Mouse (Mus musculus): ENCODE results near the gene Tle2.

The Tle2 gene

DNA sequence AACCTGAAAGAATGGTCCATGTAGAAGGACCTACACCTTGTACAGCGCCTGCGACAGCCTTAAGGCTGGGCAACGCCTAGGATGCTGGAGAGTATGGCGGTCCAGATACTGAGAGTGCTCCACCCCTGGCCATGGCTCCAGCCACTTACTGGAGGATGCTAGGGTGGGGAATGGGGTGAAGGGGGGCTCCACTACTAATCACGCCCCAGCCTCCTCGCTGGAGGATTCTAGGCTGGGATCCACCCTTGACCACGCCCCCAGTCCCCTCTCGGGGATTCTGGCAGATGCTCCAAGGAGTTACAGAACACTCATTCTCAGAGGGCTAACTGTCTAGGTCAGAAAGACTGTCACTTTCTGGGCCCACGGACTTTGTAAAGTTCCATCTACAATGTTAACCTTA lies 1.4 kb upstream of the Tle2 start:
- no peak for DNase-seq (ENCODE audit: low spot score in 2 of 2)

- DNase-seq (ENCODE audit: low spot score in 2 of 2) = no peak
Measured at GRCm38 (mm10) chr10:81575208-81575631, 859 bp downstream of the Tle2 start.

DNA sequence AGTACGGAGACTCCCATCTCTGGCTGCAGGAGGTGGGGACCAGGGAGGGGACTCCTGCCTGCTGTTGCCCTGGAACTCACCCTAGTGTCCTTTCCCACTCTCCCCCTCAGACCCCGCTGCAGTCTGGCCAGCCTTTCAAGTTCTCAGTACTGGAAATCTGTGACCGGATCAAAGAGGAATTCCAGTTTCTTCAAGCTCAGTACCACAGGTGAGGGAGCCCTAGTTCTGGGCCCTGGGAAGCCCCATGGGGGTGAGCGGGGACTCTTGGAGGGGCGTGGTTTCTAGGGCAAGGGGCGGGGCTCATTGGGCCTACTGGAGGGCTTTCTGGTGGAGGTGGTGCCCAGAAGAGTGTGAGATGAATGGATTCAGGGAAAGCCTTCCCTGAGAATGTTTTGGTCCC lies 1.3 kb downstream of the Tle2 start:
- DNase-seq (ENCODE audit: low spot score in 2 of 2) = no peak

DNA sequence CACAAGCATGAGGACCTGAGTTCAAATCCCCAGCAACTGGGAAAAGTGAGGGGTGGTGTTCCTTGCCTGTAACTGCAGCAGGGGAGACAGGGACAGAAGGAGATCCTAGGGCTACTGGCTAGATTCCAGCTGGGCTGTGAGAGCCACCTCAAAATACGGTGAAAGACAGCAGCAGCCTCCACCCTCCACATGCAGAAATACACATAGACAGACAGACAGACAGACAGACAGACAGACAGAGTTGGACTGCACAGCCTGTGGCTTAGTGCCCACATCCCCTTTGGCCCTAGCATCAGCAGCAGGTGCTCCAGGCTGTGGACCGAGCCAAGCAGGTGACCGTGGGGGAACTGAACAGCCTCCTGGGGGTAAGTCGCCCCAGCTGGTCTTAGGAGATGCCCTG lies 5.6 kb downstream of the Tle2 start:
- DNase-seq (ENCODE audit: low spot score in 2 of 2) = no peak

- no peak for DNase-seq (ENCODE audit: low spot score in 2 of 2)
Measured at GRCm38 (mm10) chr10:81580441-81581070, 6.2 kb downstream of the Tle2 start.

- DNase-seq (ENCODE audit: low spot score in 2 of 2) = no peak
Measured at GRCm38 (mm10) chr10:81583347-81583746, 9.0 kb downstream of the Tle2 start.

- DNase-seq (ENCODE audit: low spot score in 2 of 2) = no peak
Measured at GRCm38 (mm10) chr10:81588739-81589138, 14.4 kb downstream of the Tle2 start.

DNA sequence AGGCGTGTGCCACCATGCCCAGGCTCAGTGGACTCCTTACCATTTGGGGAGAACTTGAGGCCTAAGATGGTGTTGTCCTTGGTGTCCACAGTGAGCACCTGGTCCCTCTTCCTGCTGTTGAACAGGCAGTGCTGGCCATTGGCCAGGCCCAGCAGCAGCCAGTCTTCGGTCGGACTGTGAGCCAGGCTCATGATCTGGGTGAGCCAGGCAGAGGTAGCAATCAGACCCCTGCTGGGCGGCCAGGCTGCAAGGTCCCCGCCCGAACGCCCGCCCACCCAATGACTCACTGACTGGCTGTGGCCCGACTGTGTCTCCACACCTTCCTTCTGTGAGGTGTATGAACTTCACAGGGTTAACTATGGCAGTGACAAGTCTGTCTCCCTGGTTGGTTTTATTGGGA lies 17.5 kb downstream of the Tle2 start:
- no peak for DNase-seq (ENCODE audit: low spot score in 2 of 2)

DNA sequence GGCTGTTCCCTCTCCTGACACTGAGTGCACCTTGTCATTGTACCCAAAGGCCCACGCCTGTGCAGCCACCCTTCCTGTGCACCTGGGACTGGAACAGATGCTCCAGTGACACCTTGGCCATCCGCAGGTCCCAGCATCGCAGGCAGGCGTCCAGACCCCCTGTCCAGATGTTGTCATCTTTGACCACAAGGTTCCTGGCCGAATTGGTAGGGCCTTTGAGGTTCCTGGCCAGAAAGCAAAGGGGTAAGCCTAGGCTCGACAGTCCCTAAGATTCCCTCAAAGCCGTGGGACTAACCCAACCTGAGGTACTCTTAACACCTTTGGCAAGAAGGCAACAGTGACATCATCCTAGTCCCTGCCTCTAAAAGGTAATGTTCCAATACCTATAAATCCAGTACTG lies 18.3 kb downstream of the Tle2 start:
- no peak for DNase-seq (ENCODE audit: low spot score in 2 of 2)

- DNase-seq (ENCODE audit: low spot score in 2 of 2) = no peak
Measured at GRCm38 (mm10) chr10:81593223-81593622, 18.9 kb downstream of the Tle2 start.

DNA sequence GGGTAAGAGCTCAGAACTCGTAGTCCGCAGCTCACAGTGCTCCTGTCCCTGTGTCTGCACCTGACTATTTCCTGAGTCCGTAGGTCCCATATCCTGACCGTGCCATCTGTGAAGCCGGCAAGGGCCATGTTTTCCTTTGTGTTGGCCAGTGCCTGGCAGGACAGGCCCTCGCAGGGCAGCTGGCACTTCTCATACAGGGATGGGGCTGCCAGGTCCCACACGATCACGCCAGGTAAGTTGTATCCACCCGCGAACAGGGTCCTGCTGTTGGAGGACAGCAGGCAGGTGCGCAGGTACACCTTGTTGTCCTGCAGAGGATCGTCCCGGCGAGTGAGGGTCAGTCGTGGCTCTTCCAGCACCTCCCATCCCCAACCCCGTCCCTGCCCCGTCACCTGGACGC lies 19.6 kb downstream of the Tle2 start:
- DNase-seq (ENCODE audit: low spot score in 2 of 2) = no peak

GRCm38 (mm10) chr10:81595599-81595998 lies 21.2 kb downstream of the Tle2 start:
- DNase-seq (ENCODE audit: low spot score in 2 of 2) = no peak

GRCm38 (mm10) chr10:81596611-81597010 lies 22.2 kb downstream of the Tle2 start:
- DNase-seq (ENCODE audit: low spot score in 2 of 2) = no peak

GRCm38 (mm10) chr10:81597137-81597950 lies 23.0 kb downstream of the Tle2 start:
- DNase-seq (ENCODE audit: low spot score in 2 of 2) = no peak

DNA sequence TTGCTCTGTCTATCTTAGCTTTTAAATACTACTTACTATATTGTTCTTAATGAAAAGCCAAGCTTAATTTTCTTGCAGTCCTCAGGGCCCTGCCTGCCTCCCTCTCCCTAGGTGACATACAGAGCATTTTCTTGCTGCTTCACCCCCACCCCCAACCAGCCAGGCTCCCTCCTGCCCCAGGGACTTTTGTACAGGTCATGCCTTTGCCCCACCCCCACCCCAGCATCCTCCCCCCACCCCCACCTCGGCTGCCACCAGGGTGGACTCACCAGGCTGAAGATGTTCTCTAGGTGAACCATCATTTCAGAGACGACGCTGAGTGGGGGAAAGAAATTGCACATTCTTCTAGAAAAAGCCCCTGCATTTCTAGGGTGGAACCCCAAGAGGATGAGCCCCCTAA lies 24.0 kb downstream of the Tle2 start:
- no peak for DNase-seq (ENCODE audit: low spot score in 2 of 2)

DNA sequence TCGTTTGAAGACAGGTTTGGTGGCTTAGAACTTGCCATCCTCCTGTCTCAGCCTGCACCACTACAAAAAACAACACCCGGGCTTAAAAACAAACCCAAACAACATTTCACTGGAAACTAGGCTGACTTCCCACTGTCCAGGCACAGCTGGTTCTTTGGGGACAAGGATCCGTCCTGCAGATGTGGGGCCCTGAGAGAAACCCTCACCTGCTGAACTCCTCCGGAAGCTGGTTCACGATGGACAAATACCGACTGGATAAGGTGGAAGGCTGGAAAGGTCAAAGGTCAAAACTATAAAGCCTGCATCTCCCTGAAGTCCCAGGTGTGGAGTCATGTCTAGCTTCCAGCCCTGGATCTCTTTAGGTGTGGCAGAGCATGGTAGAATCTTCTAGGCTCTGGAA lies 24.5 kb downstream of the Tle2 start:
- no peak for DNase-seq (ENCODE audit: low spot score in 2 of 2)

- no peak for DNase-seq (ENCODE audit: low spot score in 2 of 2)
Measured at GRCm38 (mm10) chr10:81599630-81600029, 25.3 kb downstream of the Tle2 start.

DNA sequence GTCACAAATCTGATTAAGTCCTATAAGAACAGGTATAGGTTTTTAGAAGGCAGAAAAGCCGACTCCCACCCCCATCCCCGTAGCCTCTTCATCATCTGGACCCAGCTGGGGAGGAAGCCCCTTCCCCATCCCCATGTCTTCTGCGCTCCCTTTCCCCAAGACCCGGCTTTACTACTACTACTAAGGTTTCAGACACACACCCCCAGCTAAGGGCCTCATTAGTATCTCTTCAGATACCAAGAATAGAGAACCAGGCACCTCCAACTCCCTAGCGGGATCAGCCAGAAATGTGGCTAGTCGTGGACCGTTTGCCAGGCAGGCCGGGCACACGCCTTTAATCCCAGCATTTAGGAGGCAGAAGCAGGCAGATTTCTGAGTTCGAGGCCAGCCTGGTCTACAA lies 25.7 kb downstream of the Tle2 start:
- no peak for DNase-seq (ENCODE audit: low spot score in 2 of 2)

GRCm38 (mm10) chr10:81600738-81601203 lies 26.4 kb downstream of the Tle2 start, which contains the start of gene Tle6:
Gene Tle6, minus strand, starts transcription at chr10:81601073.
- peak; percentile 97 for DNase-seq (ENCODE audit: low spot score in 2 of 2)

DNA sequence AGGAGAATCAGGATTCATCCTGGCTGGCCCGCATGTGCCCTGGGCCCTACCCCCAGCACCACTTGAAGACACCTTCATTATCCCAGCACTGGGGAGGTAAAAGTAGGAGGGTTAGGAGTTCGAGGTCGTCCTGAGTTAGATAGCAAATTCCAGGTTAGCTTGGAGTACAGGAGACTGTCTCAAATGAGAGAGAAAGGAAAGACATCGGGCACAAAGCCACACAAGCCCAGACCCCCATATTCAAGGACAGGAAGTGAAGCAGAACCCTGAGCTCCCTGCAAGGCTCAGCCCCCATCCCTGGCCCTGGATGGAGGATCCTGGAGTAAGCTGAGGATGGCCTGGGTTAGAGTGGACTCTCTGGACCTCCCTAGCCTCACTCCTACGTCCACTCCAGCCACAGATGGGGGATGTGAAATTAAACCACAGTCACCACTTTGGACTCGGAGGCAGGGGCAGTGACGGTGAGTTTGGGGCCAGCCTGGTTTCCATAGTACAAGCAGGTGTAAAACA lies 27.1 kb downstream of the Tle2 start:
- no peak for DNase-seq (ENCODE audit: low spot score in 2 of 2)

DNA sequence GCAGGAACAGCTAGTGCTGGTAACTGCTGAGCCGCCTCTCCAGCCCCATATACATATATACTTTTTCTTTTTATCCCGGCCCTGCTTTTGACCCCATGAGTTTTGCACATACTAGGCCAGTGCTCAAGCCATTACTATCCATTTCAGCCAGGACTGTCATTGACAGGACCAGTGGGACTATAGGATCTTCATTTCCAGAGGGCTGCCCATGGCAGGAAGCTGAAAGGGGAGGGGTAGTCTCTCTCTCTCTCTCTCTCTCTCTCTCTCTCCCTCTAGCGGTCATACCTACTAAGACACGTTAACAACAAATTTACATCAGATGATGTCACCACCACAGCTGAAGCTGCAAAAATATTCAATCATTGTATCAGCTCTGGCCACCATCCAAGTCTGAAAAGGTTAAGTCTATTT lies 28.4 kb downstream of the Tle2 start:
- no peak for DNase-seq (ENCODE audit: low spot score in 2 of 2)

- no peak for DNase-seq (ENCODE audit: low spot score in 2 of 2)
Measured at GRCm38 (mm10) chr10:81604019-81604967, 29.9 kb downstream of the Tle2 start.

All from right cerebral cortex, postnatal 10 days (tissue).